Mouse (Mus musculus) bone marrow, adult 2 months (tissue): ENCODE results near the gene Ing5. TPM values are rescaled to one million over a fixed set of nuclear protein-coding genes. Genes with fewer than 3 reads are reported as not detected.
A peak's percentile ranks its signal among the peaks of the same experiment; 100 is the strongest.
"Not testable (repeated sequence)": the region's sequence is repeated elsewhere in the genome, so short reads cannot be mapped to it uniquely, and the experiment has no call there.

Source experiments
- H3K27ac ChIP-seq: fragments of 200-500 bp; 2 replicates; pipeline ENCODE4 v1.5.1; 2012; ENCODE audit warnings: low read depth, mild to moderate bottlenecking, control low read depth, inconsistent platforms, low read length; ENCODE audit not compliant: control insufficient read depth, poor library complexity, insufficient read depth
- H3K4me1 ChIP-seq: fragments of 200-500 bp; 2 replicates; pipeline ENCODE4 v1.6.1; 2011; ENCODE audit warnings: low read length; ENCODE audit not compliant: control insufficient read depth, insufficient read depth
- H3K4me3 ChIP-seq: fragments of 200-500 bp; replicated peaks from 2 replicates; pipeline ENCODE3; 2011; ENCODE audit warnings: mild to moderate bottlenecking, low read depth, low read length, control low read depth; ENCODE audit not compliant: control insufficient read depth
- CTCF ChIP-seq: fragments of 200-500 bp; IDR thresholded peaks from 2 replicates; pipeline ENCODE4 v1.5.1; 2011; ENCODE audit warnings: low read length, control low read depth; ENCODE audit not compliant: control insufficient read depth, insufficient read depth
- POLR2A ChIP-seq: fragments of 200-500 bp; IDR thresholded peaks from 2 replicates; pipeline ENCODE4 v1.6.1; 2011; ENCODE audit warnings: low read depth, mild to moderate bottlenecking, control low read depth, low read length, borderline replicate concordance; ENCODE audit not compliant: control insufficient read depth
- WGBS: fragments of 180-500 bp; shearing (Covaris S2); methylation state at CpG from one replicate; pipeline ENCODE4 v1.1.7; 2018; 5-methylcytosine and 5-hydroxymethylcytosine counted together
- polyA plus RNA-seq: library from polyadenylated mRNA; stranded (reverse); fragments of >200 nt; gene quantifications from 2 replicates; pipeline ENCODE4 v1.2.4, GENCODE M21; 2011; ENCODE audit warnings: low replicate concordance; ENCODE audit not compliant: missing spikeins, insufficient read depth, insufficient read length

Gene Ing5
- 12.0 and 17.7 TPM in 2 replicates for polyA plus RNA-seq

- peaks cover 7% of the 10 kb centered on the region for H3K4me1 ChIP-seq
- TF ChIP-seq CTCF (peak; percentile 94), POLR2A (peak; percentile 91)
- H3K27ac ChIP-seq: peak within 1 kb of the TSS; percentile 99
- peak within 1 kb of the TSS; percentile 97 for H3K4me3 ChIP-seq
- WGBS: under 1% methylated on average over 94 of the region's 94 CpGs
Observed at GRCm38 (mm10) chr1:93803556-93804507, at the start of gene Ing5. TSS of gene Ing5 (plus strand) at chr1:93803965.

- TF ChIP-seq CTCF (no peak), POLR2A (peak; percentile 87; the same call in 1 of the 2 replicates)
- under 1% methylated on average over 117 of the region's 121 CpGs for WGBS
- Histone ChIP-seq H3K4me3 (peak within 1 kb of the TSS; percentile 97), H3K4me1 (peaks cover 2% of the 10 kb centered on the region; the same call in 1 of the 2 replicates), H3K27ac (peak within 1 kb of the TSS; percentile 97)
Observed at GRCm38 (mm10) chr1:93754573-93755290, 49.0 kb upstream of the Ing5 start, which contains the start of gene Thap4. TSS of gene Thap4 (minus strand) at chr1:93754864.

GRCm38 (mm10) chr1:93755291-93755610, 48.5 kb upstream of the Ing5 start:
- no peak for TF ChIP-seq POLR2A
- TF ChIP-seq CTCF: no peak
- H3K27ac ChIP-seq: peak overlapping the region; percentile 97

GRCm38 (mm10) chr1:93755618-93756017, 48.1 kb upstream of the Ing5 start:
- no peak overlapping the region; the same call in 1 of the 2 replicates for H3K27ac ChIP-seq
- TF ChIP-seq CTCF (no peak), POLR2A (no peak)
- peak overlapping the region; percentile 60 for H3K4me3 ChIP-seq
- peaks cover 2% of the 10 kb centered on the region; the same call in 1 of the 2 replicates for H3K4me1 ChIP-seq
- 23% methylated on average over 7 of the region's 7 CpGs for WGBS

More at GRCm38 (mm10) chr1:93755291-93755610, 48.5 kb upstream of the Ing5 start:
- Histone ChIP-seq H3K4me3 (peak overlapping the region; percentile 97), H3K4me1 (peaks cover 2% of the 10 kb centered on the region; the same call in 1 of the 2 replicates)
- under 1% methylated on average over 13 of the region's 13 CpGs for WGBS

- H3K4me3 ChIP-seq: no peak overlapping the region
Observed at GRCm38 (mm10) chr1:93756154-93756553, 47.6 kb upstream of the Ing5 start.

GRCm38 (mm10) chr1:93760076-93760475, 43.7 kb upstream of the Ing5 start:
- Histone ChIP-seq H3K27ac (no peak overlapping the region), H3K4me3 (no peak overlapping the region), H3K4me1 (peaks cover 2% of the 10 kb centered on the region; the same call in 1 of the 2 replicates)
- TF ChIP-seq CTCF (no peak), POLR2A (no peak)
- 92% methylated on average over 1 of the region's 1 CpGs for WGBS

More at GRCm38 (mm10) chr1:93756154-93756553, 47.6 kb upstream of the Ing5 start:
- H3K27ac ChIP-seq: no peak overlapping the region
- TF ChIP-seq POLR2A (no peak), CTCF (no peak)
- peaks cover 2% of the 10 kb centered on the region; the same call in 1 of the 2 replicates for H3K4me1 ChIP-seq

- H3K4me3 ChIP-seq, H3K27ac ChIP-seq, H3K4me1 ChIP-seq: not testable (repeated sequence)
- WGBS: 82% methylated on average over 3 of the region's 3 CpGs
Observed at GRCm38 (mm10) chr1:93763531-93763930, 40.2 kb upstream of the Ing5 start.

GRCm38 (mm10) chr1:93764871-93765591, 38.7 kb upstream of the Ing5 start:
- TF ChIP-seq POLR2A (no peak), CTCF (no peak)
- 77% methylated on average over 9 of the region's 9 CpGs for WGBS
- H3K4me1 ChIP-seq: no peaks in the 10 kb centered on the region; the same call in 1 of the 2 replicates
- no peak overlapping the region for H3K4me3 ChIP-seq
- H3K27ac ChIP-seq: no peak overlapping the region
